Mouse (Mus musculus): ENCODE measurements around the gene Rad51b.
"Not testable (repeated sequence)": the region's sequence is repeated elsewhere in the genome, so short reads cannot be mapped to it uniquely, and the experiment has no call there.

Rad51b gene

GRCm38 (mm10) chr12:79297121-79297576, at the start of gene Rad51b:
Rad51b (plus strand) TSS chr12:79297282.
- DNase-seq (ENCODE audit: low read depth, low spot score), result peak; percentile 87

GRCm38 (mm10) chr12:79248110-79248509, 49.0 kb upstream of the Rad51b start:
- DNase-seq (ENCODE audit: low read depth, low spot score), result no peak

GRCm38 (mm10) chr12:79253294-79254053, 43.6 kb upstream of the Rad51b start:
- no peak for DNase-seq (ENCODE audit: low read depth, low spot score)

GRCm38 (mm10) chr12:79254975-79255374, 42.1 kb upstream of the Rad51b start:
- no peak for DNase-seq (ENCODE audit: low read depth, low spot score)

- DNase-seq (ENCODE audit: low read depth, low spot score), result no peak
Observed at GRCm38 (mm10) chr12:79260154-79260553, 36.9 kb upstream of the Rad51b start.

GRCm38 (mm10) chr12:79261035-79261434, 36.0 kb upstream of the Rad51b start:
- DNase-seq (ENCODE audit: low read depth, low spot score), result no peak

GRCm38 (mm10) chr12:79272604-79273003, 24.5 kb upstream of the Rad51b start:
- no peak for DNase-seq (ENCODE audit: low read depth, low spot score)

GRCm38 (mm10) chr12:79279513-79280115, 17.5 kb upstream of the Rad51b start:
- DNase-seq (ENCODE audit: low read depth, low spot score), result peak; percentile 27

- no peak for DNase-seq (ENCODE audit: low read depth, low spot score)
Observed at GRCm38 (mm10) chr12:79282595-79282994, 14.5 kb upstream of the Rad51b start.

GRCm38 (mm10) chr12:79292874-79293273, 4.2 kb upstream of the Rad51b start:
- no peak for DNase-seq (ENCODE audit: low read depth, low spot score)

- peak; percentile 98 for DNase-seq (ENCODE audit: low read depth, low spot score)
Observed at GRCm38 (mm10) chr12:79296126-79296816, 811 bp upstream of the Rad51b start, which contains the start of gene Zfyve26. Zfyve26 (minus strand) TSS chr12:79296304.

GRCm38 (mm10) chr12:79297884-79298636, 978 bp downstream of the Rad51b start:
- DNase-seq (ENCODE audit: low read depth, low spot score), result no peak

- peak; percentile 80 for DNase-seq (ENCODE audit: low read depth, low spot score)
Observed at GRCm38 (mm10) chr12:79301802-79302201, 4.7 kb downstream of the Rad51b start.

- no peak for DNase-seq (ENCODE audit: low read depth, low spot score)
Observed at GRCm38 (mm10) chr12:79305131-79305530, 8.0 kb downstream of the Rad51b start.

- no peak for DNase-seq (ENCODE audit: low read depth, low spot score)
Observed at GRCm38 (mm10) chr12:79306013-79306412, 8.9 kb downstream of the Rad51b start.

GRCm38 (mm10) chr12:79313721-79314120, 16.6 kb downstream of the Rad51b start:
- DNase-seq (ENCODE audit: low read depth, low spot score), result no peak

- DNase-seq (ENCODE audit: low read depth, low spot score), result no peak
Observed at GRCm38 (mm10) chr12:79317339-79317738, 20.3 kb downstream of the Rad51b start.

GRCm38 (mm10) chr12:79320895-79321294, 23.8 kb downstream of the Rad51b start:
- peak; percentile 10 for DNase-seq (ENCODE audit: low read depth, low spot score)

GRCm38 (mm10) chr12:79322539-79322938, 25.5 kb downstream of the Rad51b start:
- not testable (repeated sequence) for DNase-seq (ENCODE audit: low read depth, low spot score)

- no peak for DNase-seq (ENCODE audit: low read depth, low spot score)
Observed at GRCm38 (mm10) chr12:79326236-79326635, 29.2 kb downstream of the Rad51b start.

- DNase-seq (ENCODE audit: low read depth, low spot score), result no peak
Observed at GRCm38 (mm10) chr12:79326745-79327144, 29.7 kb downstream of the Rad51b start.

GRCm38 (mm10) chr12:79327868-79328267, 30.8 kb downstream of the Rad51b start:
- no peak for DNase-seq (ENCODE audit: low read depth, low spot score)

All from telencephalon, adult 2 months (tissue).